Mouse (Mus musculus): ENCODE results near the gene Zzef1. TPM values are rescaled to one million over a fixed set of nuclear protein-coding genes. Genes with fewer than 3 reads are reported as not detected.

Zzef1 gene
- polyA plus RNA-seq, 1 experiment: 9.1 TPM

DNA sequence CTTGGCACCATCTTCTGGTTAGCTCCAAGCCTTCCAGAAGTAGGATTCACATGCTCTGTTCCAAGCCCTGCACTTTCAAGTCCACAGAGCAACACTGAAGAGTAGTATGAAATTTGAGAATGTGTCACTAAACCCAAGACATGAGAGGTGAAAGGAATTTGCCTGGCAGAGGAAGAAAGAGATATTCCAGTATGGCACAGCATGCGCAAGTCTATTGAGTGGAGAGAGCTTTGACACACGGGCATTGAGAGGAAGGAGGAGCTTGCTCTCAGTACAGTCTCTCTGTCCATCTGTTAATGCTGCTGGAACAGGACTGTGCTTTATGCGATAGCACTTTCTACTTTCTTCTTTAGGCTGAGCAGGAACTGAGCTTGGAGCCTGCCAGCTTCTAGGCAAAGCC lies 7.0 kb downstream of the Zzef1 start:
- TF ChIP-seq GATA1 (IDR thresholded peaks at IDR 0.05; ENCODE audit: borderline replicate concordance, low read length) (no peak), FLI1 (IDR thresholded peaks at IDR 0.05; ENCODE audit: low read length) (no peak)
- Histone ChIP-seq H3K4me3 (replicated peaks) (no peak overlapping the region), H3K4me1 (peaks cover 78% of the 10 kb centered on the region), H3K36me3 (replicated peaks; ENCODE audit: low read length) (peaks cover 47% of the 10 kb centered on the region), H3K27me3 (replicated peaks) (no peaks in the 10 kb centered on the region), H3K9me3 (no peaks in the 10 kb centered on the region)

DNA sequence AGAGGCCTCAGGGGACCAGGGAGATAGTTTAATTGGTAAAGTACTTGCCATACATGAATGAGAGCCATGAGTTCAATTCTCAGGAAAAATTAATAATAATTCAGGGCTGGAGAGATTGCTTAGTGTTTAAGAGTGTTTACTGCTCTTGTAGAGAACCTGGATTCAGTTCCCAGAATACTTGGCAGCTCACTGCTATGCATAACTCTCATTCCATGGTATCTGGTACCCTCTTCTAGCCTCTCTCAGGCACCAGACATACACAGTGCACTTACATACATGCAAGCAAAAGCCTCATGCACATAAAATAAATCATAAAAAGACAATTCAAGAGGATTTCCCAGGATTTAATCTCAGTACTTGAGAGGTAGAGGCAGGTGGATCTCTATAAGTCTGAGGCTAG lies 8.6 kb downstream of the Zzef1 start:
- H3K4me3 ChIP-seq (replicated peaks): no peak overlapping the region
- peaks cover 67% of the 10 kb centered on the region for H3K4me1 ChIP-seq
- no peaks in the 10 kb centered on the region for H3K9me3 ChIP-seq
- no peaks in the 10 kb centered on the region for H3K27me3 ChIP-seq (replicated peaks)
- peaks cover 34% of the 10 kb centered on the region for H3K36me3 ChIP-seq (replicated peaks; ENCODE audit: low read length)
- no peak for TF ChIP-seq GATA1 (IDR thresholded peaks at IDR 0.05; ENCODE audit: borderline replicate concordance, low read length)
- no peak for TF ChIP-seq FLI1 (IDR thresholded peaks at IDR 0.05; ENCODE audit: low read length)

DNA sequence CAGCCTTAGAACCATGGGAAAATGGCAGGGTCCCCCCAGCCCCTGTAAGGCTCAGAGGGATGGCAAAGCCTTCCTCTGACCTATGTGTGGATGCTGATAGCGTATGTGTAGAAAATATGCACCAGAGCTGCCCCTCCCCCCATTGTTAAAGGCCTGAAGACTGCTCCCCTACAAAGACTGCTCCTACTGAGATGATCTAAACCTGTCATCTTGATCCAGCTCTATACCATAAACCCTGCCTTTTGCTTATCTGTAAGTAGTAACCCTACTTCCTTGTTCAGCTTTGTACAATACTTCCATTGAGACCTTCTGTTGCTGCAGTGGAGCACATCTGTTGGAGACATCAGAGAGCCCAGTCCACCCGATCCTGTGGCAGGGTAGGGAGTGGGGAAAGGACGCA lies 9.2 kb downstream of the Zzef1 start:
- H3K36me3 ChIP-seq (replicated peaks; ENCODE audit: low read length): peaks cover 28% of the 10 kb centered on the region
- H3K4me3 ChIP-seq (replicated peaks): no peak overlapping the region
- H3K27me3 ChIP-seq (replicated peaks): no peaks in the 10 kb centered on the region
- peaks cover 66% of the 10 kb centered on the region for H3K4me1 ChIP-seq
- TF ChIP-seq FLI1 (IDR thresholded peaks at IDR 0.05; ENCODE audit: low read length) (no peak), GATA1 (IDR thresholded peaks at IDR 0.05; ENCODE audit: borderline replicate concordance, low read length) (no peak)
- no peaks in the 10 kb centered on the region for H3K9me3 ChIP-seq

DNA sequence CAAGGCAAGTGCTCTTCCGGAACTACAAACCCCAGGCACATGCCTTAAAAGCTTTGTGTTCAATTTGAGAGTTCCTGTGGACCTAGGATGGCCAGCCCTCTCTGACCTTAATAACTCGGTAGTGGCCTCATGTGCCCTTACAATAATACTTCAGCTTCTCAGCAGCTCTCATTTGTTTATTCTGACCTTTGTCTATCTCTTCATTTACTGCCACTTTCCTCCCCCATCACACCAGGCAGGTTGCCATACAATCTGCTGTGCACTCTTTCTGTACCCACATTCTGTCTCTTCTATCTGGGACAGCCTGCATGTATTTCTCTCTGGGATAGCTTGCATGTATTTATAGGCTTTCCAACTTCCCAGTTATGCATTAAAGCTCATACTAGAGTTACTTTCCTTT lies 10.5 kb downstream of the Zzef1 start:
- no peak for TF ChIP-seq FLI1 (IDR thresholded peaks at IDR 0.05; ENCODE audit: low read length)
- TF ChIP-seq GATA1 (IDR thresholded peaks at IDR 0.05; ENCODE audit: borderline replicate concordance, low read length): no peak
- Histone ChIP-seq H3K4me3 (replicated peaks) (no peak overlapping the region), H3K27me3 (replicated peaks) (no peaks in the 10 kb centered on the region), H3K9me3 (no peaks in the 10 kb centered on the region), H3K4me1 (peaks cover 74% of the 10 kb centered on the region), H3K36me3 (replicated peaks; ENCODE audit: low read length) (peaks cover 21% of the 10 kb centered on the region)

DNA sequence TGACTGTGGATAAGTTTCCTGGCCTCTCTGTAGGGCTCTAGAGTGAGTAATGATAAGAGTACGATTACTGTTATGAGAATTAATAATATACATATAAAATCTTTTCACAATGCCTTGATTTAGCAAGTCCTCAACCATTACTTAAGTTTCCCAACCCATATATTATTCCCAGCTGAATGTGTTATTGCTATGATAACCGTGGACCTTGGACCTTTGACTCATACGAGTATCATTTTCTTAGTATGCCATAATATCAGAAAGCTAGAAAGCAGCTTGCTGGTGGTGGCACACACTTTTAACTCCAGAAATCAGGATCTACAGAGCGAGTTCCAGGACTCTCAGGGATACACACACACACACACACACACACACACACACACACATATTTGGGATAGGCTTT lies 12.0 kb downstream of the Zzef1 start:
- H3K4me1 ChIP-seq: peaks cover 73% of the 10 kb centered on the region
- no peaks in the 10 kb centered on the region for H3K27me3 ChIP-seq (replicated peaks)
- H3K36me3 ChIP-seq (replicated peaks; ENCODE audit: low read length): peaks cover 13% of the 10 kb centered on the region
- no peaks in the 10 kb centered on the region for H3K9me3 ChIP-seq
- H3K4me3 ChIP-seq (replicated peaks): no peak overlapping the region
- TF ChIP-seq FLI1 (IDR thresholded peaks at IDR 0.05; ENCODE audit: low read length) (no peak), GATA1 (IDR thresholded peaks at IDR 0.05; ENCODE audit: borderline replicate concordance, low read length) (no peak)

GRCm38 (mm10) chr11:72813687-72814086 lies 17.7 kb downstream of the Zzef1 start:
- no peaks in the 10 kb centered on the region for H3K27me3 ChIP-seq (replicated peaks)
- no peak overlapping the region for H3K4me3 ChIP-seq (replicated peaks)
- no peaks in the 10 kb centered on the region for H3K9me3 ChIP-seq
- H3K4me1 ChIP-seq: peaks cover 47% of the 10 kb centered on the region
- no peak for TF ChIP-seq GATA1 (IDR thresholded peaks at IDR 0.05; ENCODE audit: borderline replicate concordance, low read length)
- TF ChIP-seq FLI1 (IDR thresholded peaks at IDR 0.05; ENCODE audit: low read length): no peak
- peaks cover 34% of the 10 kb centered on the region for H3K36me3 ChIP-seq (replicated peaks; ENCODE audit: low read length)

GRCm38 (mm10) chr11:72814188-72814587 lies 18.2 kb downstream of the Zzef1 start:
- TF ChIP-seq FLI1 (IDR thresholded peaks at IDR 0.05; ENCODE audit: low read length): no peak
- TF ChIP-seq GATA1 (IDR thresholded peaks at IDR 0.05; ENCODE audit: borderline replicate concordance, low read length): no peak
- Histone ChIP-seq H3K4me1 (peaks cover 47% of the 10 kb centered on the region), H3K4me3 (replicated peaks) (no peak overlapping the region), H3K27me3 (replicated peaks) (no peaks in the 10 kb centered on the region), H3K36me3 (replicated peaks; ENCODE audit: low read length) (peaks cover 39% of the 10 kb centered on the region), H3K9me3 (no peaks in the 10 kb centered on the region)

- no peak overlapping the region for H3K4me3 ChIP-seq (replicated peaks)
- H3K9me3 ChIP-seq: no peaks in the 10 kb centered on the region
- no peak for TF ChIP-seq GATA1 (IDR thresholded peaks at IDR 0.05; ENCODE audit: borderline replicate concordance, low read length)
- no peak for TF ChIP-seq FLI1 (IDR thresholded peaks at IDR 0.05; ENCODE audit: low read length)
- H3K4me1 ChIP-seq: peaks cover 27% of the 10 kb centered on the region
- peaks cover 66% of the 10 kb centered on the region for H3K36me3 ChIP-seq (replicated peaks; ENCODE audit: low read length)
- no peaks in the 10 kb centered on the region for H3K27me3 ChIP-seq (replicated peaks)
Observed at GRCm38 (mm10) chr11:72816859-72817258, 20.8 kb downstream of the Zzef1 start.

DNA sequence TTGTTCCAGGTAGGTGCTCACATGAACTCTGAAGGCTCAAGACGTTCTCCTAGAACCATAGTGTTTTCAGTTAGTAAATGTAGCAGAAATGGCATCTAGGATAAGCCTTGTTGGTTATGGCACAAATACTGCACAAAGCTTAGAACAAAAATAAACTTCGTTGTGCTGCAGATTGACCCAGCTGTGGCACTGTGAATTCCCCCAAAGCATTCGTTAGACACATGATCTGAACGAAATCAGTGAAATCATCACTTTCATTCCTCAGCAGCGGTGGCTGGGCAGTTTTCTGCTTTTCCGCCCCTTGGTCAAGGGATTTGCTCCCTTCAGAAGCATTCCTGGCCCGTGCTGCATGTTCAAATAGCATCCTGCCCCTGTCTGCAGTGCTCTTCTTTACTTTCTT lies 22.0 kb downstream of the Zzef1 start:
- H3K4me3 ChIP-seq (replicated peaks): no peak overlapping the region
- H3K9me3 ChIP-seq: no peaks in the 10 kb centered on the region
- peaks cover 78% of the 10 kb centered on the region for H3K36me3 ChIP-seq (replicated peaks; ENCODE audit: low read length)
- peaks cover 20% of the 10 kb centered on the region for H3K4me1 ChIP-seq
- no peaks in the 10 kb centered on the region for H3K27me3 ChIP-seq (replicated peaks)
- TF ChIP-seq GATA1 (IDR thresholded peaks at IDR 0.05; ENCODE audit: borderline replicate concordance, low read length) (no peak), FLI1 (IDR thresholded peaks at IDR 0.05; ENCODE audit: low read length) (no peak)

DNA sequence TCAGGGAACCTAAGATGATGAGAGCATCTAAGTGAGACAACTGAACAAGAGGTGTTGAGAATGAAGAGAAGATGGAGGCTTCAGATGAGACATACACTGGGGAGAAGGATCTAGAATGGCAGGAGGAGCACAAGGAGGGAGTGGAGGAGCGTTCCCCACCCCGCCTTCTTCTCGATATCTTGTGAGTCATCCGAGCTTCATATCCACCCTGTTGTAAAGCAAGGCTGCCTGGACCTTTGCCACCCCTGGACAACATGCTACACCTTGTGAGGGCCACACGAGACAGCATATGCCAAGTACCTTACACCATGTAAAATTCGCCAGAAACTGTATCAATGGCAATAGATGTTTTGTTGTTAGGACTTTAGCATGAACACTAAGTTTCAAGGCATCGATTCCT lies 25.0 kb downstream of the Zzef1 start:
- no peaks in the 10 kb centered on the region for H3K9me3 ChIP-seq
- H3K4me3 ChIP-seq (replicated peaks): no peak overlapping the region
- TF ChIP-seq FLI1 (IDR thresholded peaks at IDR 0.05; ENCODE audit: low read length): no peak
- no peak for TF ChIP-seq GATA1 (IDR thresholded peaks at IDR 0.05; ENCODE audit: borderline replicate concordance, low read length)
- H3K4me1 ChIP-seq: peaks cover 14% of the 10 kb centered on the region
- peaks cover 93% of the 10 kb centered on the region for H3K36me3 ChIP-seq (replicated peaks; ENCODE audit: low read length)
- H3K27me3 ChIP-seq (replicated peaks): no peaks in the 10 kb centered on the region

GRCm38 (mm10) chr11:72829869-72830268 lies 33.8 kb downstream of the Zzef1 start:
- no peak for TF ChIP-seq GATA1 (IDR thresholded peaks at IDR 0.05; ENCODE audit: borderline replicate concordance, low read length)
- TF ChIP-seq FLI1 (IDR thresholded peaks at IDR 0.05; ENCODE audit: low read length): no peak
- peaks cover 96% of the 10 kb centered on the region for H3K36me3 ChIP-seq (replicated peaks; ENCODE audit: low read length)
- H3K4me3 ChIP-seq (replicated peaks): no peak overlapping the region
- no peaks in the 10 kb centered on the region for H3K9me3 ChIP-seq
- no peaks in the 10 kb centered on the region for H3K27me3 ChIP-seq (replicated peaks)
- H3K4me1 ChIP-seq: peaks cover 4% of the 10 kb centered on the region; the same call in 1 of the 2 replicates
